Mouse (Mus musculus): ENCODE results near the gene Gm10663. TPM values are rescaled to one million over a fixed set of nuclear protein-coding genes. Genes with fewer than 3 reads are reported as not detected.

Gene Gm10663
- polyA plus RNA-seq, 1 experiment, result not detected

GRCm38 (mm10) chr8:65104041-65104440 is 29.2 kb downstream of the Gm10663 start:
- no peaks in the 10 kb centered on the region for H3K4me1 ChIP-seq (ENCODE audit: control insufficient read depth, insufficient read depth, low read length)
- no peak for DNase-seq
- no peak for TF ChIP-seq POLR2A (IDR thresholded peaks at IDR 0.05; ENCODE audit: borderline replicate concordance, extremely low read depth, low read depth, low read length)
- TF ChIP-seq CTCF (IDR thresholded peaks at IDR 0.05; ENCODE audit: insufficient read depth, low read length), result no peak
- 40% methylated on average over 4 of the region's 4 CpGs for WGBS
- no peak overlapping the region for H3K4me3 ChIP-seq (replicated peaks; ENCODE audit: extremely low read depth, low read depth, low read length)

- no peak for TF ChIP-seq CTCF (IDR thresholded peaks at IDR 0.05; ENCODE audit: insufficient read depth, low read length)
- no peak for TF ChIP-seq POLR2A (IDR thresholded peaks at IDR 0.05; ENCODE audit: borderline replicate concordance, extremely low read depth, low read depth, low read length)
- Histone ChIP-seq H3K4me3 (replicated peaks; ENCODE audit: extremely low read depth, low read depth, low read length) (no peak overlapping the region), H3K4me1 (ENCODE audit: control insufficient read depth, insufficient read depth, low read length) (no peaks in the 10 kb centered on the region)
- DNase-seq, result no peak
- WGBS, result 89% methylated on average over 25 of the region's 25 CpGs
Measured at GRCm38 (mm10) chr8:65107936-65108718, 33.3 kb downstream of the Gm10663 start.

- 64% methylated on average over 6 of the region's 6 CpGs for WGBS
Measured at GRCm38 (mm10) chr8:65108936-65109335, 34.1 kb downstream of the Gm10663 start.

GRCm38 (mm10) chr8:65110285-65110691 is 35.5 kb downstream of the Gm10663 start:
- 32% methylated on average over 5 of the region's 5 CpGs for WGBS
- TF ChIP-seq POLR2A (IDR thresholded peaks at IDR 0.05; ENCODE audit: borderline replicate concordance, extremely low read depth, low read depth, low read length) (no peak), CTCF (IDR thresholded peaks at IDR 0.05; ENCODE audit: insufficient read depth, low read length) (peak; percentile 79)
- no peaks in the 10 kb centered on the region for H3K4me1 ChIP-seq (ENCODE audit: control insufficient read depth, insufficient read depth, low read length)
- DNase-seq, result peak; percentile 51
- H3K4me3 ChIP-seq (replicated peaks; ENCODE audit: extremely low read depth, low read depth, low read length), result no peak overlapping the region

More at GRCm38 (mm10) chr8:65108936-65109335, 34.1 kb downstream of the Gm10663 start:
- no peak for DNase-seq
- TF ChIP-seq POLR2A (IDR thresholded peaks at IDR 0.05; ENCODE audit: borderline replicate concordance, extremely low read depth, low read depth, low read length) (no peak), CTCF (IDR thresholded peaks at IDR 0.05; ENCODE audit: insufficient read depth, low read length) (no peak)
- Histone ChIP-seq H3K4me3 (replicated peaks; ENCODE audit: extremely low read depth, low read depth, low read length) (no peak overlapping the region), H3K4me1 (ENCODE audit: control insufficient read depth, insufficient read depth, low read length) (no peaks in the 10 kb centered on the region)

GRCm38 (mm10) chr8:65112092-65112491 is 37.3 kb downstream of the Gm10663 start:
- TF ChIP-seq POLR2A (IDR thresholded peaks at IDR 0.05; ENCODE audit: borderline replicate concordance, extremely low read depth, low read depth, low read length), result no peak
- no peak for TF ChIP-seq CTCF (IDR thresholded peaks at IDR 0.05; ENCODE audit: insufficient read depth, low read length)
- DNase-seq, result no peak
- Histone ChIP-seq H3K4me3 (replicated peaks; ENCODE audit: extremely low read depth, low read depth, low read length) (no peak overlapping the region), H3K4me1 (ENCODE audit: control insufficient read depth, insufficient read depth, low read length) (no peaks in the 10 kb centered on the region)
- WGBS, result 58% methylated on average over 6 of the region's 6 CpGs

- Histone ChIP-seq H3K4me3 (replicated peaks; ENCODE audit: extremely low read depth, low read depth, low read length) (no peak overlapping the region), H3K4me1 (ENCODE audit: control insufficient read depth, insufficient read depth, low read length) (no peaks in the 10 kb centered on the region)
- TF ChIP-seq POLR2A (IDR thresholded peaks at IDR 0.05; ENCODE audit: borderline replicate concordance, extremely low read depth, low read depth, low read length) (no peak), CTCF (IDR thresholded peaks at IDR 0.05; ENCODE audit: insufficient read depth, low read length) (no peak)
- DNase-seq, result no peak
- WGBS, result 29% methylated on average over 1 of the region's 1 CpGs
Measured at GRCm38 (mm10) chr8:65126014-65126413, 51.2 kb downstream of the Gm10663 start.

GRCm38 (mm10) chr8:65126454-65126853 is 51.6 kb downstream of the Gm10663 start:
- no peaks in the 10 kb centered on the region for H3K4me1 ChIP-seq (ENCODE audit: control insufficient read depth, insufficient read depth, low read length)
- no peak overlapping the region for H3K4me3 ChIP-seq (replicated peaks; ENCODE audit: extremely low read depth, low read depth, low read length)
- WGBS, result 65% methylated on average over 3 of the region's 3 CpGs
- TF ChIP-seq POLR2A (IDR thresholded peaks at IDR 0.05; ENCODE audit: borderline replicate concordance, extremely low read depth, low read depth, low read length) (no peak), CTCF (IDR thresholded peaks at IDR 0.05; ENCODE audit: insufficient read depth, low read length) (no peak)
- DNase-seq, result no peak

Other genes starting within 250 kb of the Gm10663 start
- gene Klhl2, start 225.0 kb upstream of the Gm10663 start, polyA plus RNA-seq (2012; rRNA removed), result 11.7 and 13.7 TPM in 2 replicates
- gene Tmem192, start 127.8 kb upstream of the Gm10663 start, polyA plus RNA-seq (2012; rRNA removed), result 31.7 and 45.1 TPM in 2 replicates
- gene Trim75, start 87.2 kb upstream of the Gm10663 start, polyA plus RNA-seq (2012; rRNA removed), result not detected in 2 replicates
- not detected in 2 replicates for gene Trim61, start 56.5 kb upstream of the Gm10663 start, polyA plus RNA-seq (2012; rRNA removed)
- not detected in 2 replicates for gene Trim60, start 56.4 kb upstream of the Gm10663 start, polyA plus RNA-seq (2012; rRNA removed)
- gene Apela, start 37.7 kb upstream of the Gm10663 start, polyA plus RNA-seq (2012; rRNA removed), result not detected in 2 replicates
- 0.37 and 0.70 TPM in 2 replicates for gene BC030870, start 54.5 kb downstream of the Gm10663 start, polyA plus RNA-seq (2012; rRNA removed)